Mouse (Mus musculus): ENCODE measurements around the gene Taf10.

DNA sequence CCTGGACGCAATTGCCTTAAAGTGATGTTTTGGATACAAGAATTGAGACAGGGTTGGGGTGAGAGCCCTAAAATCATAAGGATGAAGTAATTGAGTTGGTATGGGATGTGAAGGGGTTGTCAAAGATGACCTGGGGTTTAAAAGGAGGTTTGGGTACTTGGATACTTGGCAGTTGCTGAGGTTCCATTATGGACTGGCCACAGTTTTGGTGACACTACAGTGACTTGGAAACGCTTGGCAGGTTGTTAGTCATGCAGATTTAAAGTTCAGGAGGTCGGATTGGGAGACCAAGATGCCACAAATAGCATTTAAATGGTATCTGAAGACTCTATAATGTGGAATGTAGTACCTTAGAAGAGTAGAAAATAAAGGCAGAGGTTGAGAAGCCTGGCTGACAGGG, 6.5 kb downstream of the Taf10 start:
- TF ChIP-seq CTCF (IDR thresholded peaks at IDR 0.05; ENCODE audit: low read depth, low read length) = no peak
- no peak for TF ChIP-seq POLR2A (IDR thresholded peaks at IDR 0.05; ENCODE audit: extremely low read depth, insufficient read depth, low read length)
